Mouse (Mus musculus) cerebellum, adult 2 months (tissue): ENCODE measurements around the gene Sdhaf1.

Source experiments
- CTCF ChIP-seq: fragments of 200-500 bp; IDR thresholded peaks from 2 replicates; pipeline ENCODE4 v1.5.1; 2011; ENCODE audit warnings: low read depth, mild to moderate bottlenecking, control low read depth, low read length, moderate library complexity, borderline replicate concordance; ENCODE audit not compliant: insufficient read depth
- POLR2A ChIP-seq: fragments of 200-500 bp; IDR thresholded peaks from 2 replicates; pipeline ENCODE4 v1.6.1; 2011; ENCODE audit warnings: low read length, control low read depth, borderline replicate concordance; ENCODE audit not compliant: insufficient read depth

DNA sequence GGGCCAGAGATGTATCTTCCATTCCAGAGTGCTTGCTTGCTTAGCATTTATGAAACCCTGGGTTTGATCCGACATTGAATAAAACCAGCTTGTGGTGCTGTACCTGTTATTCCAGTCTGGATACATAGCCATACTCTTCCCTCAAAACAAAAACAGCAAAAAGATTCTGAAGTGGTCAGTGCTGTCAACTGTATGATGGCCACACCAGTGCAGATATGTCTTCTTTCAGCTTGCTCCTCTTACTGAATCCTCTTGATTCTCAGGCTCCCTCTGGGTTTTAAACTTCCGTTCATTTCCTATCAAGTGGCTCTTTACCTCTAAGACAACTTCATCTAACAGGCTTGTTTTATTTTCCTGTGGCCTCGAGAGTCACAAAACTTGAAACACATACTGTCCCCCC is at the start of gene Sdhaf1:
- TF ChIP-seq POLR2A = no peak
- no peak for TF ChIP-seq CTCF
